Mouse (Mus musculus): ENCODE data around the gene Cradd. TPM values are rescaled to one million over a fixed set of nuclear protein-coding genes. Genes with fewer than 3 reads are reported as not detected.

Cradd gene
- polyA plus RNA-seq, 1 experiment = 4.0 TPM

DNA sequence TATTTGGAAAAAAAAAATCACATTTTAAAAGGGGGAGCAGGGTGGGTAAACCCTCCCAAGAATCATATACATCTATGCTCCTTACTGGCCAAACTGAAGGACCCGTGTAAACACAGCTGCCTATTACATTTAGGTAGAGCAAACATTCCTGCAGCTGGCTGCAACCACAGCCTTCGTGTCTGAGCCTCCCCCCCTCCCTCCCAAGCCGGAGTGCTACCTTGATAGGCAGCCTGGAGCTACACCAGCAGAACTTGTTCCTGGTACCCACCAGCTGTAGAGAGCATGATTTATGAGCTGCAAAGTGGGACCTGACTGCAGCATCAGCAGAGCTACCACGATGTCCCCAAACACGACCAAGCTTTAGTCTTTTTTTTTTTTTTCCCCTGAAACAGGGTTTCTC is 9.9 kb downstream of the Cradd start:
- peaks cover 2% of the 10 kb centered on the region; the same call in 1 of the 2 replicates for H3K4me1 ChIP-seq (ENCODE audit: control insufficient read depth, insufficient read depth, low read length)
- no peaks in the 10 kb centered on the region for H3K27me3 ChIP-seq (ENCODE audit: control insufficient read depth, insufficient read depth, low read length)
- no peak overlapping the region for H3K27ac ChIP-seq (ENCODE audit: control insufficient read depth, insufficient read depth, low read depth, low read length)
- no peak for TF ChIP-seq CTCF (IDR thresholded peaks at IDR 0.05; ENCODE audit: control insufficient read depth, insufficient read depth, insufficient replicate concordance, low read depth, low read length)
- no peak for TF ChIP-seq POLR2A (IDR thresholded peaks at IDR 0.05; ENCODE audit: control insufficient read depth, low read depth, low read length)
- H3K4me3 ChIP-seq (ENCODE audit: control insufficient read depth, low read depth, low read length) = no peak overlapping the region
- H3K36me3 ChIP-seq (ENCODE audit: control insufficient read depth, insufficient read depth, low read length) = no peaks in the 10 kb centered on the region; the same call in 1 of the 2 replicates

DNA sequence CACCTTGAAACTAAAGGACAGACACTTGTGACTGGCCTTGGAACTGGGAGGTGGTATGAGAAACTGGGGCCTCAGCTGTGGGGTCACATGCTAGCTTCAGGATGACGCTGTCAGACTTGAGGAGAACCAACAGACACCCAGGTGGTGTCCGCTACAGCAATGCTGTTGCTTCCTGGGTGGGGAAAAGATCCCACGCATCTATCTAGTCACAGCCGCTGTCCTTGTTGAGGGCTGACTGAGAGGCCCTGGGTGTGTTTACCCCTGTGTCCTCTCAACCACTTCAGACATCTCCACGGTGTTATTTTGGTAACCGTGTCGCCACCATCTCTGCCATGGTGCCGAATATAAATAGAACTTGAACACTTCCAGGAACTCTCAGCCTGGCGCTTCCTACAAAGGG is 10.4 kb downstream of the Cradd start:
- Histone ChIP-seq H3K4me3 (ENCODE audit: control insufficient read depth, low read depth, low read length) (no peak overlapping the region), H3K4me1 (ENCODE audit: control insufficient read depth, insufficient read depth, low read length) (peaks cover 2% of the 10 kb centered on the region; the same call in 1 of the 2 replicates), H3K36me3 (ENCODE audit: control insufficient read depth, insufficient read depth, low read length) (no peaks in the 10 kb centered on the region), H3K27me3 (ENCODE audit: control insufficient read depth, insufficient read depth, low read length) (no peaks in the 10 kb centered on the region), H3K27ac (ENCODE audit: control insufficient read depth, insufficient read depth, low read depth, low read length) (no peak overlapping the region)
- TF ChIP-seq POLR2A (IDR thresholded peaks at IDR 0.05; ENCODE audit: control insufficient read depth, low read depth, low read length) (no peak), CTCF (IDR thresholded peaks at IDR 0.05; ENCODE audit: control insufficient read depth, insufficient read depth, insufficient replicate concordance, low read depth, low read length) (no peak)

DNA sequence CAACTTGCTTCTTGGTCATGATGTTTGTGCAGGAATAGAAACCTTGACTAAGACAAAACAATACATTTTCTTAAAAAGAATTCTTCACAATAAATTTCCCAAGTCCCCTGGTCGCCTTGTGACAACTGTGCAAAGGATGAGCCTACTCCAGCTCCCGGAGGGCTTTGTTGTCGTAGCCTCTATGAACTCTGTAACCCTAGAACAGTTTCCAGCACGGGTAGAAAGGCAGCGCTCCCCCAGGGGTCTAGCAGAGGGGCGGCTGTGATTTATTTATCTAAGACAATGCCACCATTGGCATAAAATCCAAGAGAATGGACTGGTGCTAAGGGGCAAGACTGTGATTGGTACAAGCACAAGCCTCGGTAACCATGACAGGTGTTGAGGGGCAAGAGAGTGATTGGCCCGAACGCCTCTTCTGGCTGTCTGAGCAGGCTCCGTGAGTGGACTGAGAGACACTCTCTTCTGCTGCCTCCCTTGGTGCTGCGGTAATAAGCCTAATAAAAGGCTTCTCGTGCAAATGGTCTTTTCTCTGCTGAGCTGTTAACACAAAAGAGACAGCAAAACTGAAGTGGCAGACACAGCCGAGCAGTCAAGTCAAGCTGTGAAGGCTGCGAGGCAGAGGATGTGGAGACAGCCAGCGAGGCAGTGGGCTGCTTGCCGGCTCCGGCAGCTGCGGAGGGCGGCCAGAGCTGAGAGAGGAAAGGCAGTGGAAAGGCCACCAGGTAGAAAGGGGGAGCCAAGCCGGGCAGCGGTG is 13.1 kb downstream of the Cradd start:
- Histone ChIP-seq H3K4me1 (ENCODE audit: control insufficient read depth, insufficient read depth, low read length) (no peaks in the 10 kb centered on the region; the same call in 1 of the 2 replicates), H3K4me3 (ENCODE audit: control insufficient read depth, low read depth, low read length) (no peak overlapping the region), H3K27me3 (ENCODE audit: control insufficient read depth, insufficient read depth, low read length) (no peaks in the 10 kb centered on the region), H3K27ac (ENCODE audit: control insufficient read depth, insufficient read depth, low read depth, low read length) (no peak overlapping the region), H3K36me3 (ENCODE audit: control insufficient read depth, insufficient read depth, low read length) (no peaks in the 10 kb centered on the region)
- TF ChIP-seq CTCF (IDR thresholded peaks at IDR 0.05; ENCODE audit: control insufficient read depth, insufficient read depth, insufficient replicate concordance, low read depth, low read length) = no peak
- TF ChIP-seq POLR2A (IDR thresholded peaks at IDR 0.05; ENCODE audit: control insufficient read depth, low read depth, low read length) = no peak

DNA sequence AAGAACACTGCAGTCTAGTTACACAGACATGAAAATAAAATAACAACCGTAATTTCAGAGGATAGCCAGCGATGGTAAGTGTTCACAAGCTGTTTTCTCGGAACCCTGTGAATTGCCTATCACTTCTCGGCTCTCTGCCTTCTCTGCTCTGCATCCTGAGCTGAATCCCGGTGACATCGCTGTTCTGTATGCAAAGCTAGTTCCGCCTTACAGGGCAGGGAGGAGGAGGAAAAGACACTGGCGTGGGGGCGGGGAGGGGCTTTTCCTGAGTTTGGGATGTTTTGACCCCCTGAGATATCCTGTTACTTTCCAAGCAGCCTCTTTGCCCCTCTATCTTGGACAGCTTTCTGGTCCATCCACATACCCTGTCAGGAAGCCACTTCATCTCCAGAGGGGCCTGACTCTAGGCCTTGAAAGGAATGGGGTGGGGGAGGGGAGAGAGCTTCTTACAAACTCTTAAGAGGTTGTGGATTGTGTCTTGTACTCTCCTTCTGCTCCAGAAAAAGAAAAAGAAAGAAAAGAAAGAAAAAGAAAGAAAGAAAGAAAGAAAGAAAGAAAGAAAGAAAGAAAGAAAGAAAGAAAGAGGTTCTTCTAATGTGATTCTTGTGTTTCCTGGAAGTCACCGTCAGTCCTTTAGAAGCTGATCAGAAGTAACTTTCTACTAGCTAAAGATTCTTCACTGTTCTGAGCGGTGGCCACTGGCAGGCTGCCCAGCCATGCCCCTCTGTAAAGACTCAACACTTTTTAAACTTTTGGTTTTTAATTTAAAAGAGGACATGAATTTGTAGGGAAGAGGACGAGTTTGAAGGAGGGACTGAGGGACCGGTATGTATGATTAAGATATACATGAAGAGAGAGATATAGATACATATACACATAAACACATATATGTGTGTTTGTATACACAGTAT is 14.3 kb downstream of the Cradd start:
- H3K27ac ChIP-seq (ENCODE audit: control insufficient read depth, insufficient read depth, low read depth, low read length) = no peak overlapping the region
- no peaks in the 10 kb centered on the region for H3K27me3 ChIP-seq (ENCODE audit: control insufficient read depth, insufficient read depth, low read length)
- H3K4me3 ChIP-seq (ENCODE audit: control insufficient read depth, low read depth, low read length) = no peak overlapping the region
- no peaks in the 10 kb centered on the region for H3K36me3 ChIP-seq (ENCODE audit: control insufficient read depth, insufficient read depth, low read length)
- H3K4me1 ChIP-seq (ENCODE audit: control insufficient read depth, insufficient read depth, low read length) = no peaks in the 10 kb centered on the region
- TF ChIP-seq POLR2A (IDR thresholded peaks at IDR 0.05; ENCODE audit: control insufficient read depth, low read depth, low read length) = no peak
- no peak for TF ChIP-seq CTCF (IDR thresholded peaks at IDR 0.05; ENCODE audit: control insufficient read depth, insufficient read depth, insufficient replicate concordance, low read depth, low read length)

DNA sequence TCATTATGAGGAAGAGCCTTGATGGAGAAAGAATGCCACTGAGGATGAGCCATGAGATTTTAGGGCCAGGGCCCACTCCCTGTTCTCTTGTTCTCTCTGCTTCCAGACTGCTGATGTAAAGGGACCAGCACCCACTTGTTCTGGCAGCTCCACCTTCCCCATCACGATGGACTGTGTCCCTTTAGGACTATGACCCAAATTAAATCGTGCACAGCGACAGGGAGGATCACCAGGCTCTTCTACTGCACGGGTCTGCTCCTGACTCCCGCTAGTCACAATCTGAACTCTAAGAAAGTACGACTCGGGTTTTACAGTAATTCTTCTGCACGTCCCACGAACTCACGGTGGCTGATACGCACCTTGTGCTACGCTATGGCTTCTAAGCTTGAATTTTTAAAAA is 14.9 kb downstream of the Cradd start:
- Histone ChIP-seq H3K4me3 (ENCODE audit: control insufficient read depth, low read depth, low read length) (no peak overlapping the region), H3K4me1 (ENCODE audit: control insufficient read depth, insufficient read depth, low read length) (no peaks in the 10 kb centered on the region), H3K27me3 (ENCODE audit: control insufficient read depth, insufficient read depth, low read length) (no peaks in the 10 kb centered on the region), H3K36me3 (ENCODE audit: control insufficient read depth, insufficient read depth, low read length) (no peaks in the 10 kb centered on the region), H3K27ac (ENCODE audit: control insufficient read depth, insufficient read depth, low read depth, low read length) (no peak overlapping the region)
- TF ChIP-seq CTCF (IDR thresholded peaks at IDR 0.05; ENCODE audit: control insufficient read depth, insufficient read depth, insufficient replicate concordance, low read depth, low read length) (no peak), POLR2A (IDR thresholded peaks at IDR 0.05; ENCODE audit: control insufficient read depth, low read depth, low read length) (no peak)

DNA sequence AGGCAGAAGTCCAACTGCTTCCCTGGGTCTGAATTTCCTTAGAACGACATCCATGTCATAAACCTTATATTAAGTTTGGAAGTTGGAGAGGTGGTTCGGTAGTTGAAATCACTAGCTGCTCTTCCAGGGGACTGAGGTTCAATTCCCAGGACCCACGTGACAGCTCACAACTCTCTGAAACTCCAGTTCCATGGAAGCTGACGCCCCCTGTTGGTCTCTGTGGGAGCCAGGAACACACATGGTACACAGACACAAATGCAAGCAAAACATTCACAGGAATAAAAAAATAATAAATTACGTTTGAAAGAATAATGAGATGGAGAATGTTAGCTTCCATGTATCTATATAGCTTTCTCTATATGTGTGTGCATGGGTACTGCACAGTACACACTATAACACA is 16.0 kb downstream of the Cradd start:
- Histone ChIP-seq H3K27me3 (ENCODE audit: control insufficient read depth, insufficient read depth, low read length) (no peaks in the 10 kb centered on the region), H3K36me3 (ENCODE audit: control insufficient read depth, insufficient read depth, low read length) (no peaks in the 10 kb centered on the region), H3K27ac (ENCODE audit: control insufficient read depth, insufficient read depth, low read depth, low read length) (no peak overlapping the region), H3K4me3 (ENCODE audit: control insufficient read depth, low read depth, low read length) (no peak overlapping the region), H3K4me1 (ENCODE audit: control insufficient read depth, insufficient read depth, low read length) (no peaks in the 10 kb centered on the region)
- no peak for TF ChIP-seq POLR2A (IDR thresholded peaks at IDR 0.05; ENCODE audit: control insufficient read depth, low read depth, low read length)
- TF ChIP-seq CTCF (IDR thresholded peaks at IDR 0.05; ENCODE audit: control insufficient read depth, insufficient read depth, insufficient replicate concordance, low read depth, low read length) = no peak

All from testis, adult 2 months (tissue).